Mouse (Mus musculus): Measurements from ENCODE around the gene Dapk3. TPM values are rescaled to one million over a fixed set of nuclear protein-coding genes. Genes with fewer than 3 reads are reported as not detected.
A peak's percentile ranks its signal among the peaks of the same experiment; 100 is the strongest.
"Not testable (repeated sequence)": the region's sequence is repeated elsewhere in the genome, so short reads cannot be mapped to it uniquely, and the experiment has no call there.

Gene Dapk3
- polyA plus RNA-seq, 1 experiment = 64.8 TPM

DNA sequence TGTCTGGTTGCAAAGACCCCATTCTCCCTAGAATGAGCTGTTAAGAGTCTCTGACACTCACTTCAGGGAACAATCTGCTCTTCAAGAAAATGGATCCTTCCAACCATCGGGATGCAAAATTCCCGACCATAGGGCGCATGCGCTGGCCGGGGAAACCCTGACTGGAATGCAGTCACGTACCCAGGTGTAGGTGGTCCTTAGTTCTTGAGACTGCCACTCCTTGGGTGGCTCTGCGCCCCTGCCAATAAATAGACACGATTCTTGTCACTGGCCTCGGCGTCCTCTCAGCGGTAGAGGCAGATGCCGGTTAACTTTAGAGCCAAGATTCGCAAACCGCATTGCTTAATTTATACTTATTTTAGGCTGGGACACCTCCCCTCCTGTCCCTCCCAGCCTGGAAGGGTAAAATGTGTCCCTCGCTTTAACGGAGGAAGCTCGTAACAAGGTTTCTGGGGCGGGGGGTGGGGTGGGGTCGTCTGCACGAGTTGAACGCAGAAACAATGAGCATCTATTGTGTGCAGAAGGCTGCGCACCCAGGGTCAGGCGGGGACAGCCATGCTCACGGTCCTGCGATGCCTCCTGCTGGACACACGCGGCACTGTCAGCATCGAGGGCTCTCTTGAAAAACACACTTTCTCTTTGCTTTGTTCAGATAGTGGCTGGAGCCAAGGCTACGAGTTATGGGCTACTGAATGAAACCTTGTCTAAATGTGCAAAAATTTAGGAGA is 8.0 kb upstream of the Dapk3 start:
- Histone ChIP-seq H3K36me3 (ENCODE audit: control insufficient read depth, insufficient read depth, low read length, poor library complexity, severe bottlenecking) (peaks cover 29% of the 10 kb centered on the region), H3K9ac (ENCODE audit: low read depth, poor library complexity, severe bottlenecking) (peak overlapping the region; percentile 37), H3K4me3 (ENCODE audit: low read depth, low read length) (peak overlapping the region; percentile 68), H3K9me3 (replicated peaks; ENCODE audit: control insufficient read depth, insufficient read depth, low read length, poor library complexity, severe bottlenecking) (no peaks in the 10 kb centered on the region), H3K27ac (ENCODE audit: insufficient read depth, low read length) (peak overlapping the region; percentile 64), H3K4me1 (ENCODE audit: control insufficient read depth, insufficient read depth, low read length) (no peaks in the 10 kb centered on the region), H3K27me3 (ENCODE audit: control insufficient read depth, insufficient read depth, low read length, poor library complexity, severe bottlenecking) (no peaks in the 10 kb centered on the region)
- no peak for TF ChIP-seq EP300 (IDR thresholded peaks at IDR 0.05; ENCODE audit: insufficient read depth, low read depth, low read length)
- no peak for TF ChIP-seq POLR2A (IDR thresholded peaks at IDR 0.05; ENCODE audit: insufficient read depth, low read length)
- TF ChIP-seq CTCF (IDR thresholded peaks at IDR 0.05; ENCODE audit: low read depth, low read length) = no peak

DNA sequence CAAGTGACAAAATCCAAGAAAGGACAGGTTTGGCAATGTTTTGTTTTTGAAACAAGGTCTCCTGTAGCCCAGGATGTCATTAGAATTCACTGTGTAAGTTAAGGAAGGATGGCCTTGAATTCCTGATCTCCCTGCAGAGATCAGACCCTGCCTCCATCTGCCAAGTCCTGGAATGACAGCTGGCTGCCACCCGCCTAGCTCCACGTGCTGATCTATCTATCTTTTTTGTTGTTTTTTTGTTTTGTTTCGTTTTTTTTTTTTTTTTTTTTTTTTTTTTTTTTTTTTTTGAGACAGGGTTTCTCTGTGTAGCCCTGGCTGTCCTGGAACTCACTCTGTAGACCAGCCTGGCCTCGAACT is 7.5 kb upstream of the Dapk3 start:
- peak overlapping the region; percentile 39; the same call in 1 of the 2 replicates for H3K27ac ChIP-seq (ENCODE audit: insufficient read depth, low read length)
- not testable (repeated sequence) for H3K4me1 ChIP-seq (ENCODE audit: control insufficient read depth, insufficient read depth, low read length); H3K27me3 ChIP-seq (ENCODE audit: control insufficient read depth, insufficient read depth, low read length, poor library complexity, severe bottlenecking); H3K9me3 ChIP-seq (replicated peaks; ENCODE audit: control insufficient read depth, insufficient read depth, low read length, poor library complexity, severe bottlenecking); H3K4me3 ChIP-seq (ENCODE audit: low read depth, low read length)
- H3K36me3 ChIP-seq (ENCODE audit: control insufficient read depth, insufficient read depth, low read length, poor library complexity, severe bottlenecking) = peaks cover 34% of the 10 kb centered on the region
- peak overlapping the region; percentile 37; the same call in 1 of the 2 replicates for H3K9ac ChIP-seq (ENCODE audit: low read depth, poor library complexity, severe bottlenecking)

DNA sequence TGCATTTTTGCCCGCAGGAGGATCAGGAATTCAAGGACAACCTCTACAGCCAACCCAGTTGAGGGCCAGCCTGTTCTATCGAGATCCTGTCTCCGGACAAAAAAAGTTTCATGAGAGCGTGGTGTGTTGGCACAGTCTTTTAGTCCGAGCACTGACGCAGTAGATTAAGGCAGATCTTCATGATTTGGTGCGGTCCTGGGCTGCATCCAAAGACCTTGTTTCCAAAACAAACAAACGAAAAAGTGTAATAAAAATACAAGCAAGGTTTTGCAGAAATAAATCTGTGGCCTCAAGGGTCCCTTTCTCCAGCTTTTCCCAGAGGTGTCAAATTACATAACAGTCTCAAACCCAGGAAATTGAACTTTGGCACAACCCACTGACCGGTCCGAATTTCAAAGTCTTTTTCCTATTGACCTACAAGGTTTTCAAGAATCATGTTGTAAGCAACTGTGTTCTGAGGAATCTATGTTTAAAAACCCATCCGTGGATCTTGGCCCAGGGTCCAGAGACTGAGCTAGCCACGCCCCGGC is 6.8 kb upstream of the Dapk3 start:
- H3K36me3 ChIP-seq (ENCODE audit: control insufficient read depth, insufficient read depth, low read length, poor library complexity, severe bottlenecking) = peaks cover 41% of the 10 kb centered on the region
- no peaks in the 10 kb centered on the region for H3K4me1 ChIP-seq (ENCODE audit: control insufficient read depth, insufficient read depth, low read length)
- peak overlapping the region; percentile 37; the same call in 1 of the 2 replicates for H3K9ac ChIP-seq (ENCODE audit: low read depth, poor library complexity, severe bottlenecking)
- H3K9me3 ChIP-seq (replicated peaks; ENCODE audit: control insufficient read depth, insufficient read depth, low read length, poor library complexity, severe bottlenecking) = no peaks in the 10 kb centered on the region
- peak overlapping the region; percentile 55 for H3K4me3 ChIP-seq (ENCODE audit: low read depth, low read length)
- no peak for TF ChIP-seq CTCF (IDR thresholded peaks at IDR 0.05; ENCODE audit: low read depth, low read length)
- no peak for TF ChIP-seq EP300 (IDR thresholded peaks at IDR 0.05; ENCODE audit: insufficient read depth, low read depth, low read length)
- peak overlapping the region; percentile 39 for H3K27ac ChIP-seq (ENCODE audit: insufficient read depth, low read length)
- H3K27me3 ChIP-seq (ENCODE audit: control insufficient read depth, insufficient read depth, low read length, poor library complexity, severe bottlenecking) = no peaks in the 10 kb centered on the region

DNA sequence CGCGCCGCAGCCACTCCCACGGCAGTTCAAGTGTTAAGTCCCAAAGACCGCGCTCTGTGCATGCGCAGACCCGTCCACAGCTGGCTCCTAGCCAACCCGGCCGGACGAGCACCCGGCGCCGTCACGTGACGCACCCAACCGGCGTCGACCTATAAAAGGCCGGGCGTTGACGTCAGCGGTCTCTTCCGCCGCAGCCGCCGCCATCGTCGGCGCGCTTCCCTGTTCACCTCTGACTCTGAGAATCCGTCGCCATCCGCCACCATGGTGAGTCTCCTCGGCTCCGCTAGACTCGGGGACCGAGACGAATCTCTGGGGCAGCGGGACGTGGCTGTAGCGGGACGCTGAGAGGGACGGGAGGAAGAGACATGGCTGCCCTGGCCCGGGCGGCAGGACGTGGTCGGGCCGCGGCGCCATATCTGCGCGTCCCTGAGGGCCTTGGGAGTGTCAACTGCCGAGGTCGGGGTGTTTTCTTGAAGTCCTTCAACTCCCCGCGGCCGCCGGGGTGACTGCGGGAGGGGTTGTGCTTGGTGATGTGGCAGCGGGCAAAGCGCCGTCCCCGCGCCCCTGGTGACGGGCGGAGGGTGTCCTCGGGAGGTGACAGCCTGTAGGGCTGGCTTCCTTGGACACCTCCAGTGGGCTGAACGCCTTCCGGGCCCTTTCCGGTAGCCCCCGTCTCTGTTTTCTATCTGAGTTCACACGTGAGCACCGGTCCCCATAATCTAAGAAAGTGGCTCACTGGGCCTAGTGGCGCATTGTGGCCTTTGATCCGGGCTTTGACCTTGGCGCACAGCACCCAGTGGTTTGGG is 6.1 kb upstream of the Dapk3 start, which contains the start of gene Eef2:
Eef2 (plus strand) TSS at position 166 of the 806 bp plus-strand sequence.
- peaks cover 48% of the 10 kb centered on the region for H3K36me3 ChIP-seq (ENCODE audit: control insufficient read depth, insufficient read depth, low read length, poor library complexity, severe bottlenecking)
- no peaks in the 10 kb centered on the region for H3K9me3 ChIP-seq (replicated peaks; ENCODE audit: control insufficient read depth, insufficient read depth, low read length, poor library complexity, severe bottlenecking)
- H3K27ac ChIP-seq (ENCODE audit: insufficient read depth, low read length) = peak within 1 kb of the TSS; percentile 49
- H3K4me1 ChIP-seq (ENCODE audit: control insufficient read depth, insufficient read depth, low read length) = no peaks in the 10 kb centered on the region
- H3K27me3 ChIP-seq (ENCODE audit: control insufficient read depth, insufficient read depth, low read length, poor library complexity, severe bottlenecking) = no peaks in the 10 kb centered on the region
- H3K9ac ChIP-seq (ENCODE audit: low read depth, poor library complexity, severe bottlenecking) = peak within 1 kb of the TSS; percentile 93
- TF ChIP-seq EP300 (IDR thresholded peaks at IDR 0.05; ENCODE audit: insufficient read depth, low read depth, low read length) (no peak), POLR2A (IDR thresholded peaks at IDR 0.05; ENCODE audit: insufficient read depth, low read length) (no peak), CTCF (IDR thresholded peaks at IDR 0.05; ENCODE audit: low read depth, low read length) (no peak)
- peak within 1 kb of the TSS; percentile 70 for H3K4me3 ChIP-seq (ENCODE audit: low read depth, low read length)

DNA sequence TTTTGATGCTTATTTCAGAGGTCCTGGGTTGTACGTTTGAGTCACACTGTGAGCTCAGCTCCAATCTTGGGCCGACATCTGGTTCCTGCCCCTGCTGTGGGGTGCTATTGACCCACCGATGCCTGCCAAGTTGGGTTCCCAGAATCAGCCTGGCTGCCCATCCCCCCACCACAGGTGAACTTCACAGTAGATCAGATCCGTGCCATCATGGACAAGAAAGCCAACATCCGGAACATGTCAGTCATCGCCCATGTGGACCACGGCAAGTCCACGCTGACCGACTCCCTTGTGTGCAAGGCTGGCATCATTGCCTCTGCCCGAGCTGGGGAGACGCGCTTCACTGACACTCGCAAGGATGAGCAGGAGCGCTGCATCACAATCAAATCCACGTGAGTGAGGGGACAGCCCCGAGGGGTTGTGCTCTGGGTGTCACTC is 5.3 kb upstream of the Dapk3 start:
- peak overlapping the region; percentile 70 for H3K4me3 ChIP-seq (ENCODE audit: low read depth, low read length)
- TF ChIP-seq EP300 (IDR thresholded peaks at IDR 0.05; ENCODE audit: insufficient read depth, low read depth, low read length) (no peak), POLR2A (IDR thresholded peaks at IDR 0.05; ENCODE audit: insufficient read depth, low read length) (no peak), CTCF (IDR thresholded peaks at IDR 0.05; ENCODE audit: low read depth, low read length) (no peak)
- H3K27ac ChIP-seq (ENCODE audit: insufficient read depth, low read length) = peak overlapping the region; percentile 49
- H3K27me3 ChIP-seq (ENCODE audit: control insufficient read depth, insufficient read depth, low read length, poor library complexity, severe bottlenecking) = no peaks in the 10 kb centered on the region
- peaks cover 53% of the 10 kb centered on the region for H3K36me3 ChIP-seq (ENCODE audit: control insufficient read depth, insufficient read depth, low read length, poor library complexity, severe bottlenecking)
- H3K9me3 ChIP-seq (replicated peaks; ENCODE audit: control insufficient read depth, insufficient read depth, low read length, poor library complexity, severe bottlenecking) = no peaks in the 10 kb centered on the region
- no peaks in the 10 kb centered on the region for H3K4me1 ChIP-seq (ENCODE audit: control insufficient read depth, insufficient read depth, low read length)
- H3K9ac ChIP-seq (ENCODE audit: low read depth, poor library complexity, severe bottlenecking) = peak overlapping the region; percentile 93

Measured in ES-Bruce4 (cell line).